Mouse (Mus musculus) forebrain, postnatal 0 days (tissue): ENCODE results near the gene Foxp4. TPM values are rescaled to one million over a fixed set of nuclear protein-coding genes. Genes with fewer than 3 reads are reported as not detected.
A peak's percentile ranks its signal among the peaks of the same experiment; 100 is the strongest.

ENCODE experiments used
- ATAC-seq: fragments of 200-750 bp; cut with Nextera tagmentation; 2 replicates; pipeline ENCODE4 v1.8.0; 2017; ENCODE audit warnings: mild to moderate bottlenecking, moderate library complexity
- DNase-seq: peaks from one replicate; pipeline ENCODE4 v3.0.0-alpha.2; 2015
- H3K27ac ChIP-seq: fragments of 300-500 bp; sonication (generic); 2 replicates; pipeline ENCODE4 v1.5.1; 2014; ENCODE audit warnings: low read depth, mild to moderate bottlenecking, antibody characterized with exemption, low read length, moderate library complexity, mixed read lengths
- H3K27me3 ChIP-seq: fragments of 300-500 bp; sonication (generic); 2 replicates; pipeline ENCODE4 v1.6.1; 2014; ENCODE audit warnings: mild to moderate bottlenecking, low read length, mixed read lengths; ENCODE audit not compliant: insufficient read depth
- H3K36me3 ChIP-seq: fragments of 300-500 bp; sonication (generic); 2 replicates; pipeline ENCODE4 v1.6.1; 2014; ENCODE audit warnings: mild to moderate bottlenecking, moderate library complexity; ENCODE audit not compliant: insufficient read depth
- H3K4me1 ChIP-seq: fragments of 300-500 bp; sonication (generic); 2 replicates; pipeline ENCODE4 v1.6.1; 2014; ENCODE audit warnings: antibody characterized with exemption; ENCODE audit not compliant: insufficient read depth
- H3K4me2 ChIP-seq: fragments of 300-500 bp; sonication (generic); 2 replicates; pipeline ENCODE4 v1.6.1; 2014; ENCODE audit warnings: low read depth, mild to moderate bottlenecking, moderate library complexity
- H3K4me3 ChIP-seq: fragments of 300-500 bp; sonication (generic); 2 replicates; pipeline ENCODE4 v1.5.1; 2014; ENCODE audit warnings: low read depth, low read length, mixed read lengths
- H3K9ac ChIP-seq: fragments of 300-500 bp; sonication (generic); 2 replicates; pipeline ENCODE4 v1.6.1; 2014; ENCODE audit warnings: mild to moderate bottlenecking
- H3K9me3 ChIP-seq: fragments of 300-500 bp; sonication (generic); 2 replicates; pipeline ENCODE4 v1.6.1; 2016; ENCODE audit warnings: low read length
- CTCF ChIP-seq: sonication (generic); IDR thresholded peaks from 2 replicates; pipeline ENCODE4 v1.5.1; 2016; ENCODE audit warnings: antibody characterized with exemption, control low read depth, low read depth
- WGBS: fragments of 180-500 bp; shearing (Covaris S2); extraction: QIAGEN DNeasy Blood & Tissue Kit; methylation state at CpG from one replicate; pipeline ENCODE4 v1.1.7; 2014; 5-methylcytosine and 5-hydroxymethylcytosine counted together
- polyA plus RNA-seq: library from polyadenylated mRNA; unstranded; fragments of >200 nt; fragmentation: Nextera tagmentation; extraction: Ambion mirVana; gene quantifications from 2 replicates; pipeline ENCODE4 v1.2.1, GENCODE M21; 2015
- total RNA-seq: library from RNA; depleted of rRNA; stranded (reverse); fragments of >200 nt; gene quantifications from 2 replicates; pipeline ENCODE4 v1.2.3, GENCODE M21; 2014

Foxp4 gene
- total and polyA plus RNA-seq, 2 experiments from 2014 or later = 56.4 to 108 TPM

GRCm38 (mm10) chr17:47897956-47898752 lies 26.3 kb downstream of the Foxp4 start:
- no peaks in the 10 kb centered on the region for H3K9me3 ChIP-seq
- no peak overlapping the region for H3K27ac ChIP-seq

DNA sequence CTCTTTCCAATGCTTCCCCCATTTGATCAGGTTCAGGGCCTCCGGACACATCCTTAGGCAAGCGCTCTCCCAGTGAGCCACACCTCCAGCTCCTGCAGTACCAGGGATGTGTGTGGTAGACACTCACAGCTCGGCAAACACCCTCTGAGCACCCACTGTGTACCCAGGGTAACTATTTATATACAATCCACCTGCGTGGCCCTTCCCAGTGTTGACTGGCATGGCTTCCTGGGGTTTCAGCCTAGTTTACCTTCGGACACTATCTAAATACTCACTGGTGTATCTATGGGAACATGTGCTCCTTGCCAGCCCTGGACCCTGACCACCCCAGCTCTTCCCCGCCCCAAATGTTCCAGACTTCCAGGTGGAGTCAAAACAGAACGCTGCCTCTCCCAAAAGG lies 34.7 kb downstream of the Foxp4 start:
- TF ChIP-seq CTCF = no peak
- Histone ChIP-seq H3K9me3 (no peaks in the 10 kb centered on the region), H3K4me2 (no peak overlapping the region), H3K9ac (no peak overlapping the region), H3K4me3 (no peak overlapping the region), H3K4me1 (peaks cover 14% of the 10 kb centered on the region), H3K27ac (no peak overlapping the region), H3K27me3 (no peaks in the 10 kb centered on the region), H3K36me3 (no peaks in the 10 kb centered on the region)
- ATAC-seq (no peak), DNase-seq (no peak)
- WGBS = 65% methylated on average over 7 of the region's 7 CpGs

More at GRCm38 (mm10) chr17:47897956-47898752, 26.3 kb downstream of the Foxp4 start:
- ATAC-seq = 0 out of 2 replicates have a peak, but pooled peaks have one; percentile 44
- no peaks in the 10 kb centered on the region for H3K36me3 ChIP-seq
- peaks cover 4% of the 10 kb centered on the region for H3K4me1 ChIP-seq
- H3K9ac ChIP-seq = no peak overlapping the region
- H3K27me3 ChIP-seq = no peaks in the 10 kb centered on the region
- 9% methylated on average over 9 of the region's 9 CpGs for WGBS
- no peak for DNase-seq
- no peak overlapping the region for H3K4me3 ChIP-seq
- TF ChIP-seq CTCF = no peak
- no peak overlapping the region for H3K4me2 ChIP-seq

GRCm38 (mm10) chr17:47889267-47889666 lies 35.2 kb downstream of the Foxp4 start:
- H3K4me3 ChIP-seq = no peak overlapping the region
- no peak overlapping the region for H3K4me2 ChIP-seq
- H3K9ac ChIP-seq = no peak overlapping the region
- peaks cover 14% of the 10 kb centered on the region for H3K4me1 ChIP-seq
- no peak for ATAC-seq
- 31% methylated on average over 19 of the region's 19 CpGs for WGBS
- TF ChIP-seq CTCF = no peak
- no peak for DNase-seq
- no peaks in the 10 kb centered on the region for H3K27me3 ChIP-seq
- H3K9me3 ChIP-seq = no peaks in the 10 kb centered on the region
- no peaks in the 10 kb centered on the region for H3K36me3 ChIP-seq
- no peak overlapping the region for H3K27ac ChIP-seq

DNA sequence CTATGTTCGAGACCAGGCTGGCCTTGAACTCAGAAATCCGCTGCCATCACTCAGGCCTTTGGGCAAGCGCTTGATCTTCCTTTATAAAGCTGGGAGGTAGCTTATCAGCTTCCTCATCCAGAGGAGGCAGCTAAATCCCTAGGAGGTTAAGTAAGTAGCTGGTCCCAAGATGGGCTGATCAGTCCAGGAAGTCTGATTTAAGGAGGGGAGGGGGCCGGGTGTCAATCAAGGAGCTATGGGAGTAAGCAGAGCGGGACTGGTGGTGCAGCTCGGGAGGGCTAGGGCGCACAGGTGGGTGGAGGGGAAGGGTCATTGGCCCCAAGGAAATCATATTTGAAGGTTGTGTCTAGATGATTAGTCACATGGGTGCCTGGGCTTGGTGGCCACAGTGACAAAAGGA lies 35.8 kb downstream of the Foxp4 start:
- H3K9ac ChIP-seq = no peak overlapping the region
- WGBS = 85% methylated on average over 7 of the region's 7 CpGs
- no peaks in the 10 kb centered on the region for H3K36me3 ChIP-seq
- no peak overlapping the region for H3K27ac ChIP-seq
- peaks cover 14% of the 10 kb centered on the region for H3K4me1 ChIP-seq
- DNase-seq (no peak), ATAC-seq (no peak)
- no peak overlapping the region for H3K4me2 ChIP-seq
- H3K27me3 ChIP-seq = no peaks in the 10 kb centered on the region
- H3K9me3 ChIP-seq = no peaks in the 10 kb centered on the region
- TF ChIP-seq CTCF = no peak
- H3K4me3 ChIP-seq = no peak overlapping the region

GRCm38 (mm10) chr17:47888155-47888455 lies 36.3 kb downstream of the Foxp4 start:
- peaks cover 14% of the 10 kb centered on the region for H3K4me1 ChIP-seq
- 29% methylated on average over 6 of the region's 6 CpGs for WGBS

GRCm38 (mm10) chr17:47887381-47888154 lies 36.9 kb downstream of the Foxp4 start:
- TF ChIP-seq CTCF = no peak
- peak; percentile 46 for ATAC-seq
- peak; percentile 64 for DNase-seq
- peak overlapping the region; percentile 59 for H3K27ac ChIP-seq
- H3K27me3 ChIP-seq = no peaks in the 10 kb centered on the region
- H3K9me3 ChIP-seq = no peaks in the 10 kb centered on the region
- no peak overlapping the region for H3K4me3 ChIP-seq
- H3K36me3 ChIP-seq = no peaks in the 10 kb centered on the region
- peaks cover 14% of the 10 kb centered on the region for H3K4me1 ChIP-seq
- no peak overlapping the region for H3K4me2 ChIP-seq
- WGBS = 26% methylated on average over 13 of the region's 13 CpGs
- H3K9ac ChIP-seq = no peak overlapping the region

More at GRCm38 (mm10) chr17:47888155-47888455, 36.3 kb downstream of the Foxp4 start:
- DNase-seq = no peak
- Histone ChIP-seq H3K27ac (peak overlapping the region; percentile 59), H3K27me3 (no peaks in the 10 kb centered on the region), H3K36me3 (no peaks in the 10 kb centered on the region), H3K9me3 (no peaks in the 10 kb centered on the region), H3K9ac (no peak overlapping the region), H3K4me2 (no peak overlapping the region), H3K4me3 (no peak overlapping the region)
- TF ChIP-seq CTCF = no peak
- peak; percentile 19 for ATAC-seq

GRCm38 (mm10) chr17:47883099-47883498 lies 41.3 kb downstream of the Foxp4 start:
- ATAC-seq = no peak
- no peak overlapping the region for H3K9ac ChIP-seq

More at GRCm38 (mm10) chr17:47883099-47883498, 41.3 kb downstream of the Foxp4 start:
- no peaks in the 10 kb centered on the region for H3K36me3 ChIP-seq
- no peak for DNase-seq
- no peak for TF ChIP-seq CTCF
- no peak overlapping the region for H3K4me3 ChIP-seq
- no peak overlapping the region for H3K27ac ChIP-seq
- peaks cover 23% of the 10 kb centered on the region for H3K4me1 ChIP-seq
- H3K4me2 ChIP-seq = no peak overlapping the region
- no peaks in the 10 kb centered on the region for H3K27me3 ChIP-seq
- WGBS = 88% methylated on average over 5 of the region's 5 CpGs
- no peaks in the 10 kb centered on the region for H3K9me3 ChIP-seq
